Comparison of ENCODE assay signal across 28 mouse cellular contexts in genomic region chr4:153233762-153234161, GRCm38 (mm10).
DNase-seq lines count a peak whose midpoint lies in the region; ATAC-seq and TF ChIP-seq lines count a peak whose summit lies in the region.
"Had no signal": no experiment of that assay in that cellular context is flagged by ENCODE, and none has a peak within 500 bp of the region (broad histone marks: within the 10 kb centered on the region; RNA-seq: fewer than 3 reads in every experiment).

No protein-coding gene starts in this region.

- H3K36me3 ChIP-seq in ES-Bruce4 (ENCODE audit: control insufficient read depth, insufficient read depth, low read length, poor library complexity, severe bottlenecking): no peaks in the 10 kb centered on the region
- H3K36me3 ChIP-seq in heart, embryonic 10.5 days: no peaks in the 10 kb centered on the region
- H3K36me3 ChIP-seq: embryonic facial prominence, embryonic 12.5 days; embryonic facial prominence, embryonic 15.5 days; heart, embryonic 13.5 days had no signal

- H3K27ac ChIP-seq in ES-Bruce4 (ENCODE audit: insufficient read depth, low read length): peak overlapping the region; percentile 82
- H3K27ac ChIP-seq in heart, embryonic 10.5 days: no peak overlapping the region
- H3K27ac ChIP-seq: embryonic facial prominence, embryonic 12.5 days; embryonic facial prominence, embryonic 15.5 days; heart, embryonic 13.5 days; hindbrain, embryonic 14.5 days; hindbrain, postnatal 0 days had no signal

- H3K9ac ChIP-seq in ES-Bruce4 (ENCODE audit: low read depth, poor library complexity, severe bottlenecking): no peak overlapping the region
- H3K9ac ChIP-seq: embryonic facial prominence, embryonic 12.5 days; embryonic facial prominence, embryonic 15.5 days; forebrain, postnatal 0 days; heart, embryonic 13.5 days; hindbrain, embryonic 14.5 days had no signal

- H3K9me3 ChIP-seq in ES-Bruce4 (replicated peaks; ENCODE audit: control insufficient read depth, insufficient read depth, low read length, poor library complexity, severe bottlenecking): 0 out of 2 replicates have a peak, but pooled peaks cover 2% of the 10 kb centered on the region
- H3K9me3 ChIP-seq in heart, embryonic 10.5 days: no peaks in the 10 kb centered on the region
- H3K9me3 ChIP-seq: embryonic facial prominence, embryonic 15.5 days had no signal

- peaks cover 8% of the 10 kb centered on the region for H3K4me1 ChIP-seq in ES-Bruce4 (ENCODE audit: control insufficient read depth, insufficient read depth, low read length)
- peaks cover 10% of the 10 kb centered on the region for H3K4me1 ChIP-seq in heart, embryonic 10.5 days

- no peak for TF ChIP-seq POLR2A in ES-Bruce4 (IDR thresholded peaks at IDR 0.05; ENCODE audit: insufficient read depth, low read length)

- no peak overlapping the region for H3K4me3 ChIP-seq in ES-Bruce4 (ENCODE audit: low read depth, low read length)
- H3K4me3 ChIP-seq in heart, embryonic 10.5 days: no peak overlapping the region
- H3K4me3 ChIP-seq: embryonic facial prominence, embryonic 12.5 days; embryonic facial prominence, embryonic 15.5 days; heart, embryonic 13.5 days had no signal

- H3K27me3 ChIP-seq in ES-Bruce4 (ENCODE audit: control insufficient read depth, insufficient read depth, low read length, poor library complexity, severe bottlenecking): no peaks in the 10 kb centered on the region
- peaks cover 8% of the 10 kb centered on the region; the same call in 1 of the 2 replicates for H3K27me3 ChIP-seq in heart, embryonic 10.5 days (ENCODE audit: insufficient read depth, poor library complexity, severe bottlenecking)
- H3K27me3 ChIP-seq: embryonic facial prominence, embryonic 12.5 days; embryonic facial prominence, embryonic 15.5 days; Patski had no signal

- DNase-seq in embryo, embryonic 11 days: peak; percentile 33
- no peak for DNase-seq in embryo, embryonic 9.5 days (ENCODE audit: extremely low spot score)
- peak; percentile 47 for DNase-seq in Muller cell, postnatal 12 days (ENCODE audit: inconsistent ontology term)
- DNase-seq in ZHBTc4 (ENCODE audit: low read depth, low spot score): peak; percentile 93
- DNase-seq in right cerebral cortex, postnatal 14 days: no peak
- no peak for DNase-seq in heart, embryonic 10.5 days (ENCODE audit: low spot score)
- DNase-seq: adrenal gland, adult 2 months; adrenal gland, postnatal 14 days; cerebellum, adult 11 months; cerebellum, adult 2 months; cerebellum, adult 9-11 months; cerebellum, postnatal 25 days; forebrain, postnatal 0 days; gastrocnemius, postnatal 25 days; heart, adult 18-20 months; heart, postnatal 14 days; heart, postnatal 4 days had no signal

- ATAC-seq in activated CD4-positive, CD25-positive, alpha-beta regulatory T cell, adult 4 months: no peak
- ATAC-seq: forebrain, embryonic 14.5 days; forebrain, postnatal 0 days; hindbrain, postnatal 0 days; inflammation-experienced regulatory T-cells, adult 6 months; intestine, embryonic 16.5 days; Patski had no signal

- TF ChIP-seq CTCF in ES-Bruce4 (IDR thresholded peaks at IDR 0.05; ENCODE audit: low read depth, low read length): peak; percentile 9

- WGBS in heart, embryonic 10.5 days: 66% methylated on average over 5 of the region's 5 CpGs

- peak; percentile 84; the same call in 1 of the 2 replicates for TF ChIP-seq EP300 in ES-Bruce4 (IDR thresholded peaks at IDR 0.05; ENCODE audit: insufficient read depth, low read depth, low read length)

Comparison
In these comparisons a context has a peak if more than half of its experiments do, and no peak if none do; other contexts are left out.
1. DNase-seq: peak in embryo, embryonic 11 days (single experiment), Muller cell, postnatal 12 days (single experiment) and ZHBTc4 (single experiment); none in embryo, embryonic 9.5 days (single experiment), right cerebral cortex, postnatal 14 days (single experiment) and heart, embryonic 10.5 days (single experiment).